Comparison of ENCODE assay signal across 7 mouse cellular contexts in the genomic region with DNA sequence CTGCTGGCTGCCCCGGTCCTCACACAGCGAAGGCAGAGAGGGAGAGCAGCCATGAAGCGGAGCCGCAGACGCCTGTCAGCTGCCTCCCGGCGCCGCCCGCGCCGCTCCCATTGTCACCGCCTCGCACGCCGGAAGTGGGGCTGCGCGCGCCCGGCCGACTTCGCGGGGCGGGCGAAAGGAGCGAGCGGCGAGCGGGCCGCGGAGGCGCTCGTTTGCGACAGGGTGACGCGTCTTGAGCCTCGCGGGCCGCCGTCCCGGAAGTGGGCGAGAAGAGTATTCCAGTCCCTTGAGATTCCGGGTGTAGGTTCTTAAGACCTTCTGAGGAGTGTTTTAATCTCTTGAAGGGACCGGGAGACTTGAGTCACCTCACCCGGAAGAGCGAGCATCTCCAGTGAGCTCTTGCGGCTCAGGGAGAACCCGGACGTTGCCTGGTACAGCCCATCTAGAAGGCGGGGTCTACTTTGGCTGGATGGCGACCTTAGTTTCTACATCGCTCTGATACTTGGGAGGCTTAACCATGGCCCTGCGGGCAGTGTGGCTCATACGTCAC. TPM values are rescaled to one million over a fixed set of nuclear protein-coding genes. Genes with fewer than 3 reads are reported as not detected.
A peak's percentile ranks its signal among the peaks of the same experiment; 100 is the strongest.
DNase-seq lines count a peak whose midpoint lies in the region; ATAC-seq lines count a peak whose summit lies in the region.

TSS of gene Exoc5 (minus strand) at position 380 of the 550 bp plus-strand sequence.

- H3K27me3 ChIP-seq in intestine, embryonic 15.5 days (replicated peaks): no peaks in the 10 kb centered on the region
- no peaks in the 10 kb centered on the region for H3K27me3 ChIP-seq in midbrain, embryonic 10.5 days (ENCODE audit: low read depth, poor library complexity, severe bottlenecking)

- no peaks in the 10 kb centered on the region for H3K36me3 ChIP-seq in intestine, embryonic 15.5 days
- peaks cover 8% of the 10 kb centered on the region for H3K36me3 ChIP-seq in midbrain, embryonic 10.5 days

- H3K9me3 ChIP-seq in intestine, embryonic 15.5 days: no peaks in the 10 kb centered on the region
- no peaks in the 10 kb centered on the region for H3K9me3 ChIP-seq in midbrain, embryonic 10.5 days (replicated peaks)

- peak within 1 kb of the TSS; percentile 83 for H3K9ac ChIP-seq in intestine, embryonic 15.5 days

- intact Hi-C loops in gastrocnemius, postnatal 36 days (cut with DNase I): no loop called here
- intact Hi-C loops in left cerebral cortex, postnatal 25 days (cut with DNase I): loop anchor here (1.0 kb wide), 1 partner anchor 106 kb away; the partner anchor contains the start of gene Naa30

- 0 out of 2 replicates have a peak, but pooled peaks cover 2% of the 10 kb centered on the region for H3K4me1 ChIP-seq in intestine, embryonic 15.5 days (replicated peaks)
- H3K4me1 ChIP-seq in midbrain, embryonic 10.5 days: peaks cover 38% of the 10 kb centered on the region

- peak; percentile 97 for ATAC-seq in intestine, embryonic 15.5 days

- H3K4me3 ChIP-seq in intestine, embryonic 15.5 days (replicated peaks): peak within 1 kb of the TSS; percentile 84
- H3K4me3 ChIP-seq in midbrain, embryonic 10.5 days: peak within 1 kb of the TSS; percentile 98

- peak within 1 kb of the TSS; percentile 63 for H3K4me2 ChIP-seq in intestine, embryonic 15.5 days (replicated peaks)

- WGBS in intestine, embryonic 15.5 days: under 1% methylated on average over 52 of the region's 53 CpGs
- under 1% methylated on average over 53 of the region's 53 CpGs for WGBS in midbrain, embryonic 10.5 days

- peak within 1 kb of the TSS; percentile 99 for H3K27ac ChIP-seq in intestine, embryonic 15.5 days
- peak within 1 kb of the TSS; percentile 99 for H3K27ac ChIP-seq in midbrain, embryonic 10.5 days (replicated peaks)

- DNase-seq in adrenal gland, adult 2 months: peak; percentile 98
- DNase-seq in embryo, embryonic 11.5 days (ENCODE audit: low read depth, low spot score): peak; percentile 89
- peak; percentile 95 for DNase-seq in gastrocnemius, postnatal 36 days
- DNase-seq in left cerebral cortex, postnatal 25 days (ENCODE audit: low spot score in 2 of 2): peak; percentile 98
- DNase-seq in midbrain, embryonic 10.5 days (ENCODE audit: low spot score): peak; percentile 96
- peak; percentile 98 for DNase-seq in right cerebral cortex, postnatal 4 days

RNA-seq across cellular contexts. Expression of gene Exoc5, which starts in this region (rescaled TPM):
- total RNA-seq in adrenal gland, adult 2 months (2021): 10 to 100 TPM; 31.1 to 36.2 TPM
- 8.0 and 10.2 TPM in 2 replicates for polyA plus RNA-seq in adrenal gland, adult 2 months (2012; rRNA removed)
- 10 to 100 TPM; 16.8 to 18.0 TPM for total RNA-seq in gastrocnemius, postnatal 36 days (2021)
- polyA plus RNA-seq in intestine, embryonic 15.5 days (2015; fragmentation: Nextera tagmentation; extraction: Ambion mirVana): 34.3 and 39.5 TPM in 2 replicates
- 10 to 100 TPM; 59.7 to 60.6 TPM for total RNA-seq in left cerebral cortex, postnatal 25 days (2021)
- polyA plus RNA-seq in midbrain, embryonic 10.5 days (2016; fragmentation: Nextera tagmentation; extraction: Ambion mirVana): 78.4 and 87.4 TPM in 2 replicates

Comparison
In these comparisons a context has a peak if more than half of its experiments do, and no peak if none do; other contexts are left out.
1. Peak in every context shown above with its lines: DNase-seq, ATAC-seq, H3K4me3 ChIP-seq and H3K27ac ChIP-seq.